Mouse (Mus musculus) heart, embryonic 14.5 days (tissue): ENCODE results near the gene 2010300C02Rik. TPM values are rescaled to one million over a fixed set of nuclear protein-coding genes. Genes with fewer than 3 reads are reported as not detected.
A peak's percentile ranks its signal among the peaks of the same experiment; 100 is the strongest.

Experiments used
- ATAC-seq: fragments of 200-750 bp; cut with Nextera tagmentation; 2 replicates; pipeline ENCODE4 v1.8.0; 2017; ENCODE audit warnings: low read depth, moderate TSS enrichment; ENCODE audit not compliant: insufficient number of reproducible peaks, insufficient read depth, low FRiP score
- H3K27ac ChIP-seq, 2 experiments: fragments of 200-500 bp in 1 of 2; fragments of 300-500 bp in 1 of 2; sonication (generic) in 1 of 2; replicated peaks in 1 of 2; 2 replicates each; pipeline ENCODE4 v1.5.1; 2012 to 2014; ENCODE audit warnings: low read depth in 2 of 2, low read length in 2 of 2, control low read depth in 1 of 2, mild to moderate bottlenecking in 1 of 2, mixed read lengths in 1 of 2; ENCODE audit not compliant: control insufficient read depth in 1 of 2, insufficient read depth in 1 of 2
- H3K27me3 ChIP-seq: fragments of 300-500 bp; sonication (generic); 2 replicates; pipeline ENCODE4 v1.6.1; 2014; ENCODE audit warnings: mild to moderate bottlenecking, low read length, control low read depth; ENCODE audit not compliant: control insufficient read depth, insufficient read depth
- H3K36me3 ChIP-seq: fragments of 300-500 bp; sonication (generic); 2 replicates; pipeline ENCODE4 v1.6.1; 2014; ENCODE audit warnings: mild to moderate bottlenecking, control low read depth, low read length, mixed read lengths; ENCODE audit not compliant: control insufficient read depth, insufficient read depth
- H3K4me1 ChIP-seq, 2 experiments: fragments of 200-500 bp in 1 of 2; fragments of 300-500 bp in 1 of 2; sonication (generic) in 1 of 2; 2 replicates each; pipeline ENCODE4 v1.6.1; 2012 to 2014; ENCODE audit warnings: low read length in 2 of 2, control low read depth in 1 of 2, mixed read lengths in 1 of 2; ENCODE audit not compliant: control insufficient read depth in 2 of 2, insufficient read depth in 2 of 2
- H3K4me2 ChIP-seq: fragments of 300-500 bp; sonication (generic); 2 replicates; pipeline ENCODE4 v1.6.1; 2014; ENCODE audit warnings: mild to moderate bottlenecking, low read length
- H3K4me3 ChIP-seq, 2 experiments: fragments of 200-500 bp in 1 of 2; fragments of 300-500 bp in 1 of 2; sonication (generic) in 1 of 2; 2 replicates each; pipeline ENCODE4 v1.5.1; 2012 to 2014; ENCODE audit warnings: low read length in 2 of 2, mild to moderate bottlenecking in 2 of 2, control low read depth in 1 of 2, low read depth in 1 of 2, moderate library complexity in 1 of 2; ENCODE audit not compliant: control insufficient read depth in 1 of 2, insufficient read depth in 1 of 2
- H3K9ac ChIP-seq: fragments of 300-500 bp; sonication (generic); 2 replicates; pipeline ENCODE4 v1.6.1; 2014; ENCODE audit warnings: mild to moderate bottlenecking, low read length
- H3K9me3 ChIP-seq: fragments of 300-500 bp; sonication (generic); 2 replicates; pipeline ENCODE4 v1.6.1; 2016; ENCODE audit warnings: low read length, control low read depth; ENCODE audit not compliant: control insufficient read depth
- WGBS: fragments of 180-500 bp; shearing (Covaris S2); extraction: QIAGEN DNeasy Blood & Tissue Kit; methylation state at CpG from one replicate; pipeline ENCODE4 v1.1.7; 2014; 5-methylcytosine and 5-hydroxymethylcytosine counted together
- polyA plus RNA-seq: library from polyadenylated mRNA; unstranded; fragments of >200 nt; fragmentation: Nextera tagmentation; extraction: Ambion mirVana; gene quantifications from 2 replicates; pipeline ENCODE4 v1.2.1, GENCODE M21; 2014

2010300C02Rik gene
- polyA plus RNA-seq, 1 experiment from 2014 or later: 5.1 TPM

GRCm38 (mm10) chr1:37585809-37586480 is 133.9 kb downstream of the 2010300C02Rik start:
- no peak for ATAC-seq
- H3K27ac ChIP-seq: peak overlapping the region; percentile 73 to 77

DNA sequence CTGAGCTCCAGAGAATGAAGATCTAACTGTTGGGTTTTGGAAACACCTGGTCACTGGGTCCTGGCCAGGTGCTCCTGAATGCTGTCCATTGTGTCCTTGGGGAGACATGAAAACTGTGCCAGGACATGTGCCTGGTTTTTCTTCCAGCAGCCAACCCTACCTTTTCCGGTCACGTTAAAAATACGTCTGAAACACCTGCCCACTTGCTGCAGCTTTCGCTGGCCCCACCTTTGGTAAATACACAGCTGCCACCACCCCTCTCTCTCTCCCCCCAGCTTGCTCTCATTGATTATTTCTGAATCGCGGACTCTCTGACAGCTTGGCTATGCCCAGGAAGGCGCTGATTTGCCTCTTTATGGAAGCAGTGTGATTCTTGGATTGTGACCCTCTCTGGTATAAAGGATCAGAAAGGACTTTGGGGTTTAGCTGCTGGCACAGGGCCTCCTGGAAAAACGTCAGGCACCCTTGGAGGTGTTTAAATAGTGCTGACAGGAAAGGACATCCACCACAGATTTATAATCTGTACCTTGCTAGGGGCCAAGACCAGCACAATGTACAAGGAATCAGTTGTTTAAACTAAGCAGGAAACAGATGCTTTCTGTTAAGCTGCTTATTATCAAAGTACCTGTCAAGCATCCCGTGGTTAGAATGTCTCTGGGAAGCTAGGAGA is 136.0 kb downstream of the 2010300C02Rik start:
- no peaks in the 10 kb centered on the region; the same call in 1 of the 2 replicates for H3K27me3 ChIP-seq
- no peaks in the 10 kb centered on the region for H3K9me3 ChIP-seq
- no peak for ATAC-seq
- H3K36me3 ChIP-seq: no peaks in the 10 kb centered on the region
- 48% methylated on average over 9 of the region's 9 CpGs for WGBS
- H3K9ac ChIP-seq: no peak overlapping the region
- no peak overlapping the region for H3K4me3 ChIP-seq
- H3K4me2 ChIP-seq: no peak overlapping the region
- no peak overlapping the region for H3K27ac ChIP-seq
- peaks cover 7 to 10% of the 10 kb centered on the region in 2 experiments; a peak in 3 of 4 replicates for H3K4me1 ChIP-seq

More at GRCm38 (mm10) chr1:37585809-37586480, 133.9 kb downstream of the 2010300C02Rik start:
- H3K4me1 ChIP-seq: peaks cover 7 to 10% of the 10 kb centered on the region in 2 experiments; a peak in 3 of 4 replicates
- 0 out of 2 replicates have a peak overlapping the region, but pooled peaks have one; percentile 12 for H3K4me2 ChIP-seq
- WGBS: 65% methylated on average over 13 of the region's 13 CpGs
- no peak overlapping the region for H3K4me3 ChIP-seq
- no peak overlapping the region for H3K9ac ChIP-seq
- no peaks in the 10 kb centered on the region for H3K9me3 ChIP-seq
- H3K27me3 ChIP-seq: no peaks in the 10 kb centered on the region
- H3K36me3 ChIP-seq: no peaks in the 10 kb centered on the region

DNA sequence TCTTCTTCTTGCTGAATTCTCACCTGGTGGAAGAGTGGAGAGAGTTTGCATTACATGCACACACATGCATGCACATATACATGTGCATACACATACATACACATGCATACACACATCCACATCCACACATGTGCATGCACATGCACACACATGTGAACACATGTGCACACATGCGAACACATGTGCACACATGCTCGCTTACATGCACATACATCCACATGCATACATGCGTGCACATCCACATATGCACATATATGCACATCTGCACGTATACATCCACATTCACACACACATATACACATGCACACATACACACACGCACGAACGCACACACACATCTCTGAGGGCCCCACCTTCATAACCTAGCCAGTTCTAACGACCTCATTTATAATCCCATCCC is 136.7 kb downstream of the 2010300C02Rik start:
- no peak overlapping the region for H3K27ac ChIP-seq
- H3K9ac ChIP-seq: no peak overlapping the region
- no peaks in the 10 kb centered on the region for H3K9me3 ChIP-seq
- H3K27me3 ChIP-seq: no peaks in the 10 kb centered on the region; the same call in 1 of the 2 replicates
- H3K4me1 ChIP-seq: peaks cover 7 to 10% of the 10 kb centered on the region in 2 experiments; a peak in 3 of 4 replicates
- H3K36me3 ChIP-seq: no peaks in the 10 kb centered on the region
- no peak overlapping the region for H3K4me2 ChIP-seq
- WGBS: 86% methylated on average over 8 of the region's 8 CpGs
- ATAC-seq: no peak
- H3K4me3 ChIP-seq: no peak overlapping the region

- Histone ChIP-seq H3K27me3 (no peaks in the 10 kb centered on the region; the same call in 1 of the 2 replicates), H3K4me1 (peaks cover 3 to 6% of the 10 kb centered on the region in 2 experiments; a peak in 2 of 4 replicates), H3K36me3 (no peaks in the 10 kb centered on the region), H3K4me2 (no peak overlapping the region), H3K4me3 (no peak overlapping the region), H3K9me3 (no peaks in the 10 kb centered on the region), H3K27ac (no peak overlapping the region), H3K9ac (no peak overlapping the region)
- WGBS: 90% methylated on average over 13 of the region's 13 CpGs
- ATAC-seq: no peak
Observed at GRCm38 (mm10) chr1:37579686-37580085, 140.2 kb downstream of the 2010300C02Rik start.

GRCm38 (mm10) chr1:37572528-37573272 is 147.2 kb downstream of the 2010300C02Rik start:
- H3K4me3 ChIP-seq: no peak overlapping the region
- no peaks in the 10 kb centered on the region for H3K27me3 ChIP-seq
- no peaks in the 10 kb centered on the region for H3K4me1 ChIP-seq
- H3K27ac ChIP-seq: no peak overlapping the region
- no peaks in the 10 kb centered on the region for H3K9me3 ChIP-seq
- no peak overlapping the region for H3K9ac ChIP-seq
- no peak for ATAC-seq
- no peak overlapping the region for H3K4me2 ChIP-seq
- H3K36me3 ChIP-seq: no peaks in the 10 kb centered on the region
- 71% methylated on average over 10 of the region's 10 CpGs for WGBS

DNA sequence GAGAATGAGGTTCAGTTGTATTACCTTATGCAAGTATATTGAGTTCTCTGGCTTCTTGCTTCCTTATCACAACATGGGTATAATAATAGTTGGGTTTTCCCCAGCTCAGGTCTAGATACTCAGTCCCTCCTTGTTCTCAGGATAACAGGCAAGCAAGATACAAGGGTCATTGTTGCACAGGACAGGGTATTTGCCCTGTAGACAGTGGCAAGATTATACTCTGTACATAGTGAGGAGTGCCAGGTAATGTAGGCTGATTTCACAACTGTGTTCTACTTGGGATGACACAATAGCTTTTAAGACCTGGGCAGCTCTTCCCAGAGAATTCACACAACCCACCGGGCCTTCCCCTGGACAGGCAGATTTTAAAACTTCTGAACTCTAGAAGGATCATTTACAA is 151.5 kb downstream of the 2010300C02Rik start:
- no peak overlapping the region for H3K4me3 ChIP-seq
- whole genome bisulfite sequencing: 79% methylated on average over 1 of the region's 1 CpGs
- no peak overlapping the region for H3K9ac ChIP-seq
- no peaks in the 10 kb centered on the region for H3K36me3 ChIP-seq
- no peak overlapping the region for H3K27ac ChIP-seq
- ATAC-seq: no peak
- no peaks in the 10 kb centered on the region for H3K9me3 ChIP-seq
- no peaks in the 10 kb centered on the region for H3K27me3 ChIP-seq
- no peaks in the 10 kb centered on the region for H3K4me1 ChIP-seq
- H3K4me2 ChIP-seq: no peak overlapping the region

- Histone ChIP-seq H3K4me3 (no peak overlapping the region), H3K4me2 (no peak overlapping the region), H3K36me3 (no peaks in the 10 kb centered on the region), H3K27ac (no peak overlapping the region), H3K27me3 (no peaks in the 10 kb centered on the region), H3K4me1 (no peaks in the 10 kb centered on the region), H3K9ac (no peak overlapping the region), H3K9me3 (0 out of 2 replicates have a peak, but pooled peaks cover 3% of the 10 kb centered on the region)
- ATAC-seq: no peak
- WGBS: 82% methylated on average over 4 of the region's 4 CpGs
Observed at GRCm38 (mm10) chr1:37566754-37567153, 153.1 kb downstream of the 2010300C02Rik start.
